Mouse (Mus musculus) ES-Bruce4 (cell line): ENCODE data around the gene Lnx2.

Experiments used
- CTCF ChIP-seq: IDR thresholded peaks from one replicate; pipeline ENCODE4 v1.8.1; 2011; ENCODE audit warnings: low read depth, low read length
- POLR2A ChIP-seq: IDR thresholded peaks from one replicate; pipeline ENCODE4 v1.8.1; 2011; ENCODE audit warnings: low read length; ENCODE audit not compliant: insufficient read depth

DNA sequence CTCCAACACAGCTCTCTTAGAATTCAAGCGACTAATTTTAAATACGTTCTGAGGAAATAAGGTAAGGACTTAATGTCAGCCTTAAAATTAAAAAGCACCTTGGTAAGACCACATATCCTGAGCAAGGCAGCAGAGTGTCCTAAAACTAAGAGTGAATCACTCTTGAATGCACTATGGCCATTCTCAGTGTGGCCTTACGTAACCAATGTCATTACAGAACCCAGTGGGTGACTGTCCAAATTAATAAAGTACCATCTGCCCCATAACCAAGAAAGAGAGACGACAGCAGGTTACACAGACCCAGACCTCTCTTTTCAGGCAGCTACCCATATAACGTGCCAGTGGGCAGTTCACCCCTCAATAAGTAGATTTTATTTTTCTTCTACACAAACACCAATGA is 17.7 kb downstream of the Lnx2 start:
- TF ChIP-seq CTCF: no peak
- TF ChIP-seq POLR2A: no peak
